Comparison of ENCODE assay signal across 24 mouse cellular contexts in genomic region chrX:163518963-163519541, GRCm38 (mm10). TPM values are rescaled to one million over a fixed set of nuclear protein-coding genes. Genes with fewer than 3 reads are reported as not detected.
"Had no signal": no experiment of that assay in that cellular context is flagged by ENCODE, and none has a peak within 500 bp of the region (broad histone marks: within the 10 kb centered on the region; RNA-seq: fewer than 3 reads in every experiment).

No protein-coding gene starts in this region.

- H3K36me3 ChIP-seq: heart, embryonic 10.5 days; heart, embryonic 12.5 days; hindbrain, embryonic 10.5 days; hindbrain, embryonic 12.5 days; limb, embryonic 10.5 days; limb, embryonic 12.5 days; liver, embryonic 13.5 days; liver, embryonic 15.5 days had no signal

- H3K9me3 ChIP-seq: heart, embryonic 10.5 days; heart, embryonic 12.5 days; hindbrain, embryonic 10.5 days; hindbrain, embryonic 12.5 days; limb, embryonic 10.5 days; limb, embryonic 12.5 days; liver, embryonic 13.5 days; liver, embryonic 15.5 days had no signal

- H3K4me3 ChIP-seq: gastrocnemius, adult 2 months; heart, embryonic 10.5 days; heart, embryonic 12.5 days; hindbrain, embryonic 10.5 days; hindbrain, embryonic 12.5 days; left cerebral cortex, adult 2 months; limb, embryonic 10.5 days; limb, embryonic 12.5 days; liver, embryonic 13.5 days; liver, embryonic 15.5 days had no signal

- H3K9ac ChIP-seq: heart, embryonic 12.5 days; hindbrain, embryonic 12.5 days; hindbrain, embryonic 14.5 days; limb, embryonic 12.5 days; liver, embryonic 13.5 days; liver, embryonic 15.5 days; liver, postnatal 0 days had no signal

- H3K4me2 ChIP-seq: heart, embryonic 12.5 days; hindbrain, embryonic 12.5 days; hindbrain, embryonic 14.5 days; limb, embryonic 12.5 days; liver, embryonic 11.5 days; liver, embryonic 13.5 days; liver, embryonic 15.5 days had no signal

- H3K4me1 ChIP-seq: heart, embryonic 10.5 days; heart, embryonic 12.5 days; hindbrain, embryonic 10.5 days; hindbrain, embryonic 12.5 days; limb, embryonic 10.5 days; limb, embryonic 12.5 days; liver, embryonic 13.5 days; liver, embryonic 15.5 days had no signal

- H3K27me3 ChIP-seq: heart, embryonic 12.5 days; liver, embryonic 13.5 days; liver, embryonic 15.5 days had no signal

- DNase-seq: gastrocnemius, adult 2 months; gastrocnemius, postnatal 10 days; gastrocnemius, postnatal 25 days; heart, adult 18-20 months; heart, postnatal 10 days; heart, postnatal 4 days; kidney, adult 18-20 months; kidney, postnatal 14 days; liver; liver, embryonic 13.5 days; liver, postnatal 0 days had no signal

- H3K27ac ChIP-seq: gastrocnemius, adult 2 months; heart, embryonic 10.5 days; hindbrain, embryonic 10.5 days; hindbrain, embryonic 12.5 days; hindbrain, embryonic 14.5 days; kidney, postnatal 0 days; left cerebral cortex, adult 2 months; limb, embryonic 10.5 days; limb, embryonic 12.5 days; liver, embryonic 13.5 days; liver, embryonic 15.5 days had no signal

- ATAC-seq: hindbrain, embryonic 16.5 days; inflammation-experienced regulatory T-cells, adult 6 months; liver, postnatal 0 days had no signal

RNA-seq across cellular contexts. Expression of gene Grpr, which starts 30.4 kb away (rescaled TPM):
- polyA plus RNA-seq: inflammation-experienced regulatory T-cells, adult 6 months; liver, embryonic 11.5 days; liver, embryonic 13.5 days; liver, postnatal 0 days had no signal
